Mouse (Mus musculus): Measurements from ENCODE around the gene Arhgap28. TPM values are rescaled to one million over a fixed set of nuclear protein-coding genes. Genes with fewer than 3 reads are reported as not detected.
A peak's percentile ranks its signal among the peaks of the same experiment; 100 is the strongest.

The Arhgap28 gene
- polyA plus RNA-seq, 1 experiment from 2014 or later: 26.3 TPM

- DNase-seq (ENCODE audit: low spot score): no peak
- 63% methylated on average over 11 of the region's 11 CpGs for WGBS
- no peaks in the 10 kb centered on the region for H3K36me3 ChIP-seq
- peaks cover 29% of the 10 kb centered on the region for H3K4me1 ChIP-seq
- H3K4me3 ChIP-seq: 0 out of 2 replicates have a peak overlapping the region, but pooled peaks have one; percentile 9
- no peaks in the 10 kb centered on the region for H3K9me3 ChIP-seq (replicated peaks)
- peak overlapping the region; percentile 59 for H3K27ac ChIP-seq (replicated peaks)
- 0 out of 2 replicates have a peak, but pooled peaks cover 6% of the 10 kb centered on the region for H3K27me3 ChIP-seq (ENCODE audit: low read depth, poor library complexity, severe bottlenecking)
These were observed 53.3 kb downstream of the Arhgap28 start for GRCm38 (mm10) chr17:67950523-67951213.

- no peak overlapping the region for H3K27ac ChIP-seq (replicated peaks)
- no peak overlapping the region for H3K4me3 ChIP-seq
- no peaks in the 10 kb centered on the region for H3K27me3 ChIP-seq (ENCODE audit: low read depth, poor library complexity, severe bottlenecking)
- no peak for DNase-seq (ENCODE audit: low spot score)
- H3K36me3 ChIP-seq: no peaks in the 10 kb centered on the region
- H3K4me1 ChIP-seq: peaks cover 27% of the 10 kb centered on the region
- 81% methylated on average over 5 of the region's 5 CpGs for WGBS
- H3K9me3 ChIP-seq (replicated peaks): no peaks in the 10 kb centered on the region; the same call in 1 of the 2 replicates
These were observed 55.3 kb downstream of the Arhgap28 start for GRCm38 (mm10) chr17:67948601-67949000.

- H3K27me3 ChIP-seq (ENCODE audit: low read depth, poor library complexity, severe bottlenecking): no peaks in the 10 kb centered on the region
- 63% methylated on average over 7 of the region's 7 CpGs for WGBS
- no peak overlapping the region for H3K4me3 ChIP-seq
- peaks cover 13% of the 10 kb centered on the region for H3K4me1 ChIP-seq
- no peak for DNase-seq (ENCODE audit: low spot score)
- no peaks in the 10 kb centered on the region; the same call in 1 of the 2 replicates for H3K9me3 ChIP-seq (replicated peaks)
- H3K36me3 ChIP-seq: no peaks in the 10 kb centered on the region
- H3K27ac ChIP-seq (replicated peaks): no peak overlapping the region
These were observed 58.5 kb downstream of the Arhgap28 start for GRCm38 (mm10) chr17:67945453-67945852.

- DNase-seq (ENCODE audit: low spot score): no peak
These were observed 59.7 kb downstream of the Arhgap28 start for GRCm38 (mm10) chr17:67944256-67944655.

GRCm38 (mm10) chr17:67941026-67941425 lies 62.9 kb downstream of the Arhgap28 start:
- no peak for DNase-seq (ENCODE audit: low spot score)
- Histone ChIP-seq H3K36me3 (no peaks in the 10 kb centered on the region), H3K27ac (replicated peaks) (no peak overlapping the region), H3K27me3 (ENCODE audit: low read depth, poor library complexity, severe bottlenecking) (no peaks in the 10 kb centered on the region), H3K4me1 (peaks cover 16% of the 10 kb centered on the region), H3K9me3 (replicated peaks) (no peaks in the 10 kb centered on the region; the same call in 1 of the 2 replicates), H3K4me3 (no peak overlapping the region)
- WGBS: 94% methylated on average over 6 of the region's 6 CpGs

More at GRCm38 (mm10) chr17:67944256-67944655, 59.7 kb downstream of the Arhgap28 start:
- no peak overlapping the region for H3K27ac ChIP-seq (replicated peaks)
- H3K4me1 ChIP-seq: peaks cover 16% of the 10 kb centered on the region
- 91% methylated on average over 7 of the region's 7 CpGs for WGBS
- no peaks in the 10 kb centered on the region for H3K27me3 ChIP-seq (ENCODE audit: low read depth, poor library complexity, severe bottlenecking)
- no peaks in the 10 kb centered on the region; the same call in 1 of the 2 replicates for H3K9me3 ChIP-seq (replicated peaks)
- H3K36me3 ChIP-seq: no peaks in the 10 kb centered on the region
- no peak overlapping the region for H3K4me3 ChIP-seq

- no peaks in the 10 kb centered on the region for H3K27me3 ChIP-seq (ENCODE audit: low read depth, poor library complexity, severe bottlenecking)
- 96% methylated on average over 3 of the region's 3 CpGs for WGBS
- no peaks in the 10 kb centered on the region for H3K9me3 ChIP-seq (replicated peaks)
- H3K4me3 ChIP-seq: no peak overlapping the region
- H3K36me3 ChIP-seq: peaks cover 7% of the 10 kb centered on the region
- DNase-seq (ENCODE audit: low spot score): no peak
- H3K4me1 ChIP-seq: 0 out of 2 replicates have a peak, but pooled peaks cover 5% of the 10 kb centered on the region
- no peak overlapping the region for H3K27ac ChIP-seq (replicated peaks)
These were observed 66.9 kb downstream of the Arhgap28 start for GRCm38 (mm10) chr17:67937050-67937449.

- no peak overlapping the region for H3K4me3 ChIP-seq
- no peak for DNase-seq (ENCODE audit: low spot score)
- H3K36me3 ChIP-seq: peaks cover 7% of the 10 kb centered on the region
- no peaks in the 10 kb centered on the region for H3K9me3 ChIP-seq (replicated peaks)
- H3K27me3 ChIP-seq (ENCODE audit: low read depth, poor library complexity, severe bottlenecking): no peaks in the 10 kb centered on the region
- WGBS: 90% methylated on average over 4 of the region's 4 CpGs
- no peak overlapping the region for H3K27ac ChIP-seq (replicated peaks)
- H3K4me1 ChIP-seq: 0 out of 2 replicates have a peak, but pooled peaks cover 5% of the 10 kb centered on the region
These were observed 68.4 kb downstream of the Arhgap28 start for GRCm38 (mm10) chr17:67935556-67935955.

- no peaks in the 10 kb centered on the region for H3K9me3 ChIP-seq (replicated peaks)
- peaks cover 7% of the 10 kb centered on the region for H3K36me3 ChIP-seq
- H3K27me3 ChIP-seq (ENCODE audit: low read depth, poor library complexity, severe bottlenecking): no peaks in the 10 kb centered on the region
- H3K4me1 ChIP-seq: no peaks in the 10 kb centered on the region; the same call in 1 of the 2 replicates
- WGBS: 78% methylated on average over 6 of the region's 6 CpGs
- DNase-seq (ENCODE audit: low spot score): no peak
- no peak overlapping the region for H3K4me3 ChIP-seq
- no peak overlapping the region for H3K27ac ChIP-seq (replicated peaks)
These were observed 72.5 kb downstream of the Arhgap28 start for GRCm38 (mm10) chr17:67931396-67931795.

- no peaks in the 10 kb centered on the region for H3K27me3 ChIP-seq (ENCODE audit: low read depth, poor library complexity, severe bottlenecking)
- peaks cover 7% of the 10 kb centered on the region for H3K36me3 ChIP-seq
- no peaks in the 10 kb centered on the region; the same call in 1 of the 2 replicates for H3K4me1 ChIP-seq
- no peak for DNase-seq (ENCODE audit: low spot score)
- no peak overlapping the region for H3K27ac ChIP-seq (replicated peaks)
- no peak overlapping the region for H3K4me3 ChIP-seq
- H3K9me3 ChIP-seq (replicated peaks): no peaks in the 10 kb centered on the region
- WGBS: 92% methylated on average over 3 of the region's 3 CpGs
These were observed 73.0 kb downstream of the Arhgap28 start for GRCm38 (mm10) chr17:67930957-67931356.

- no peaks in the 10 kb centered on the region for H3K9me3 ChIP-seq (replicated peaks)
- no peak overlapping the region for H3K4me3 ChIP-seq
- H3K27me3 ChIP-seq (ENCODE audit: low read depth, poor library complexity, severe bottlenecking): no peaks in the 10 kb centered on the region
- WGBS: 90% methylated on average over 3 of the region's 3 CpGs
- DNase-seq (ENCODE audit: low spot score): no peak
- no peaks in the 10 kb centered on the region; the same call in 1 of the 2 replicates for H3K4me1 ChIP-seq
- H3K36me3 ChIP-seq: peaks cover 7% of the 10 kb centered on the region
- H3K27ac ChIP-seq (replicated peaks): no peak overlapping the region
These were observed 73.5 kb downstream of the Arhgap28 start for GRCm38 (mm10) chr17:67930467-67930866.

- Histone ChIP-seq H3K27ac (replicated peaks) (no peak overlapping the region), H3K27me3 (ENCODE audit: low read depth, poor library complexity, severe bottlenecking) (no peaks in the 10 kb centered on the region), H3K4me3 (no peak overlapping the region), H3K36me3 (peaks cover 6% of the 10 kb centered on the region), H3K9me3 (replicated peaks) (no peaks in the 10 kb centered on the region), H3K4me1 (no peaks in the 10 kb centered on the region; the same call in 1 of the 2 replicates)
- 86% methylated on average over 6 of the region's 6 CpGs for WGBS
- DNase-seq (ENCODE audit: low spot score): no peak
These were observed 75.6 kb downstream of the Arhgap28 start for GRCm38 (mm10) chr17:67928280-67928679.

GRCm38 (mm10) chr17:67927864-67928263 lies 76.1 kb downstream of the Arhgap28 start:
- 95% methylated on average over 8 of the region's 8 CpGs for WGBS

GRCm38 (mm10) chr17:67919959-67920358 lies 84.0 kb downstream of the Arhgap28 start:
- Histone ChIP-seq H3K9me3 (replicated peaks) (0 out of 2 replicates have a peak, but pooled peaks cover 3% of the 10 kb centered on the region), H3K36me3 (no peaks in the 10 kb centered on the region), H3K4me3 (no peak overlapping the region), H3K4me1 (no peaks in the 10 kb centered on the region), H3K27ac (replicated peaks) (no peak overlapping the region), H3K27me3 (ENCODE audit: low read depth, poor library complexity, severe bottlenecking) (no peaks in the 10 kb centered on the region)
- DNase-seq (ENCODE audit: low spot score): no peak
- 85% methylated on average over 7 of the region's 7 CpGs for WGBS

More at GRCm38 (mm10) chr17:67927864-67928263, 76.1 kb downstream of the Arhgap28 start:
- DNase-seq (ENCODE audit: low spot score): no peak
- Histone ChIP-seq H3K4me1 (no peaks in the 10 kb centered on the region; the same call in 1 of the 2 replicates), H3K9me3 (replicated peaks) (no peaks in the 10 kb centered on the region), H3K27ac (replicated peaks) (no peak overlapping the region), H3K27me3 (ENCODE audit: low read depth, poor library complexity, severe bottlenecking) (no peaks in the 10 kb centered on the region), H3K4me3 (no peak overlapping the region), H3K36me3 (peaks cover 2% of the 10 kb centered on the region; the same call in 1 of the 2 replicates)
